Mouse (Mus musculus): ENCODE results near the gene Adora3. TPM values are rescaled to one million over a fixed set of nuclear protein-coding genes. Genes with fewer than 3 reads are reported as not detected.

The Adora3 gene
- total RNA-seq, 1 experiment from 2014 or later = 7.1 TPM

DNA sequence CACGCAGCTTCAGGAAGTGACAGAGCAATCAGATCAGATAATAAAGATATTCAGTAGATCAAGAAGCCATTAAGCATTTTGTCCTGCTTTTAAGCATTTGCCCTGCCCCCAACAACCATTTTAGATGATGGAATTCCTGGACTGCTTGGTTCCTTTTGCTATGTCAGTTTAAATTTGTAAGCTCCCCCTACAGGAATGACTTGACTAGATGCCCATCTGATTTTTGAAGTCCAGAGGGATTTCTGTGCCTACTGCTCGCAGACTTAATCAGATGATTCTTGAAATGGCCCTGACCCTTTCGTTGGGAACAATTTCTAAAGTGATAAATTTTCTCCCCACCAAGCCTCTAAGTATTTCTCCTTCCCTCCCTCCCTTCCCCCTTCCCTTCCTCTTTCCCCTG, 1.9 kb downstream of the Adora3 start:
- no peak for ATAC-seq (replicated peaks; ENCODE audit: insufficient number of reproducible peaks, low FRiP score, low TSS enrichment, poor library complexity, severe bottlenecking)

DNA sequence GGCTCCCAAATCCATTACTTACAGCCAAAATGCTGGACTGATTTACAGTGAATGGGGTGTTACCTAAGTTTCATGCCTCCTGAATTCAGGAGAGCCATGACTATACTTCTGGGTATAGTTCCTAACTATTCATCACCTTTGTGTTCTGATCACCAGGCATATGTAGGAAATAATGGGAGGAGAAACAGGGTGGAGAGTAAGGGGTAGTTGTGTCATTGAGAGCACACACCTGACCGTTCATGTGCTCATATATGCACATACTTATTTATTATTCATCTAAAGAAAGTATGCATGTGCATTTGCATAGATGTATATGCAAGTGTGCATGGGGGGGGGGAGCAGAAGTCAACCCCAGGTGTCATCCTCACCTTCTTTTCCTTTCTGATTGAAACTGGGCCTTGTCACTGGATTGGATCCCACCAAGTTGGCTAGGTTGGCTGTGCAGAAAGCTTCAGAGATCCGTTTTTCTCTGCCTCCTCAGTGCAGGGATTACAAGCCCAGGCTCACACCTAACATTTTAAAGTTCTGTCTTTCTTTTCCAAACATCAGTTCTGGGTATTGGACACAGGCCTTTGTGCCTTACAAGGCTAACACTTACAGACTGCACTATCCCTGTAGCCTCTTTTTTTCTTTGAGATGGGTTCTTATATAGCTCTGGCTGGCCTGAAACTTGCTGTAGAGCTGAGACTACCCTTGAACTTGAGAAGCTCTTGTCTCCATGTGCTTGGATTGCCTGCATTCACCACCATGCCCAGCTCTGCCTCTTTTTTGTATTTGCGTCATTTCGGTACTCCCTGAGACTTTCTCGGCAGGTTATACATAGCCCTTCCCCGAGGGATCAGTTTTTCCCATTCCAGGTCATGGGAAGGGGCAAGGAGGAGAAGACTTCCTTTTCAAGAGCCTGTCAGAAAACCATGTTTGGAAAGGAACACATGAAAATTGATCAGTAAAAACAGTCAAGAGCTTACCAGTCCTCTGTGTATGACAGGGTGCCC, 3.1 kb downstream of the Adora3 start:
- no peak for ATAC-seq (replicated peaks; ENCODE audit: insufficient number of reproducible peaks, low FRiP score, low TSS enrichment, poor library complexity, severe bottlenecking)

DNA sequence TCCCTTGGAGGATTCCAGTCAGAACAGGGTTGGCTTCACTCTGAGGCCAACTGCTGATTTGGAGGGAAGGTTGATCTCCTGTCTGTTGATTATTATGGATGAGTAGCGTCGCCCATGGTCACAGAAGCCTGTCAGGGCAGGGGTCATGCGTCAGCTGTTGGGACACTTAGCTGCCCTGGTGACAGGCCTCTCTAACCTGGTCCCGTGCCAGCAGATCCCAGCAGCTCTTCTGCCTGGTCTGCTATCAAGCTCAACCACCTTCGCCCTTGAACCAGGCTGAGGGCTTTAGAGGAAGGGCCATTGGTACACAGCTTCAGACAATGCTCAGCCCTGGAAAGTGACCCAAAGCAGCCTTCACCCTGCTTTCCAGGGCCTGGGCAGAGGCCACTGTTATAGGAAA, 5.4 kb downstream of the Adora3 start:
- no peak for ATAC-seq (replicated peaks; ENCODE audit: insufficient number of reproducible peaks, low FRiP score, low TSS enrichment, poor library complexity, severe bottlenecking)

DNA sequence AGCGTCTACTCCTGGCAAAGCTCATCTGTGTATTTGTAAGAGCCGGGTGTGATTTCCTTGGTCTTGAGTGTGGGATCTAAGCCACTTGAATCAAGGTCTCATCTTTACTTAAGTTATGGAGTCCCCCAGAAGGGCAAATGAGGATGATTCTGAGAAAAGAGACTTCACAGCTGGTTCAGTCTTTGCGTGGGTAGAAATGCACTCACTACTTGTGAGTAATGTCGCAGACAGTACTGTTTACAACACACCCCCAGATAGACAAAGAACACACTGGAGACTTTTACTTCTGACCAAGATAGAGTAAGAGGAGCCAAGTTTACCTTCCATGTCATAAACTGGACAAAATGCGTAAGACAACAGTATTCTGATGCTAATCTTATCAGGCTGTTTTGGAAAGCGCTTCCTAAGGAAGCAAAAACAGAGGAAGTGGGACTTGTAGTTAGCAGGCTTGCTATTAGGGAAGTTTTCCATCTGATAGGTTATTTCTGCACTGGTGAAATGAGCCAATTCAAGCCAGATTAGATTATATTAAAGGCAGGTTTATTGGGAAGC, 6.7 kb downstream of the Adora3 start:
- ATAC-seq (replicated peaks; ENCODE audit: insufficient number of reproducible peaks, low FRiP score, low TSS enrichment, poor library complexity, severe bottlenecking) = no peak

DNA sequence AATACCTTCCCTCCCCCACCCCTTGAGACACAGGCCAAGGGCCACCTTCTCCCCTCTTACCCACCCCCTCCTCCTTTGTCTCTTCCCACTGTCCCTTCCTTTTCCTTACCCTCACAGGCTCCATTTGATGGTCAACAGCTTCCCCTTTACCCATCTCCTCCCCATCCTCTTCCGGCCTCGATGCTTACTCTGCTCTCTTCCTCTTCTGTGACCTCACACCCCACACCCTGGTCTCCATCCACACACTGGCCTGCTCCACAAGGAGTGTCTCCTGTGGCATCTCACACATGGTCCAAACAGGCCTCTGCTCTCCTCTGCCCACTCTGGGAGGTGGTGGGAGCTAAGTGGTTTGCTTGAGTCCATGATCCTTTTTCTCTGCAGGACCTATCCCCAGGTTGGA, 7.3 kb downstream of the Adora3 start:
- peak; percentile 84 for ATAC-seq (replicated peaks; ENCODE audit: insufficient number of reproducible peaks, low FRiP score, low TSS enrichment, poor library complexity, severe bottlenecking)

DNA sequence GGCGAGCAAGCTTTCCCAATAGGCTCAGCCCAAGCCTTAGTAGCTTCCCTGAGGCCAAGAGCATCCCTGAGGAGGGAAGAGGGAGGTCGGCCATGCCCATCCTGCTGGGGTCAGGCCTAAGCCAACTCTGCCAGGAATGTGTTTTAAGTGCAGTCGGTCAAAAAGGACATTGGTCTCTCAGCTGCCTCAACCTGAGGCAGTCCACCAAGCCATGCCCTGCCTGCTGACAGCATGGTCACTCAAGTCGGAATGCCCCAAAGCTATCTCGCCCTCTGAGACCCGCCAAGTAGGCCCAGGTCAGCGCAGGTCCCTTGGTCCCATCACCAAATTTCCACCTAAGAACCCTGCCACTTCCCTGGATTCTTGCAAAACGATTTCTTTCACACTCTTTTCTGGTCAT, 8.1 kb downstream of the Adora3 start:
- no peak for ATAC-seq (replicated peaks; ENCODE audit: insufficient number of reproducible peaks, low FRiP score, low TSS enrichment, poor library complexity, severe bottlenecking)

DNA sequence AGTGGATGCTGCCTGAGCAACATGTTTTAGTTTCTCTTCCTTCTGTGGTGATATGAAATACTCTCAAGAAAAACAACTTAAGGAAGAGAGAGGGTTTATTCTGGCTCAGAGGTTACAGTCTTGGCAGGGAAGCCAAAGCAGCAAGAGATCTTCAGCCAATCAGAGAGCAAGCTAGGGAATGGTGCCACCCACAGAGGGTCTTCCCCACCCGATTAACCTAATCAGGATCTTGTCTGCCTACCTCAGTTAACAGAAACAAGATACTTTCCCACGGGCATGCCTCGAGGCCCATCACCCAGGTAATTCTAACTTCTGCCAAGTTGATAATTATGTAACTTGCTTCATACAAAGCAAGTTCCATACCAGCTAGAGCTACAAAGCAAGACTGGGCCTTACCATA, 9.8 kb downstream of the Adora3 start:
- no peak for ATAC-seq (replicated peaks; ENCODE audit: insufficient number of reproducible peaks, low FRiP score, low TSS enrichment, poor library complexity, severe bottlenecking)

DNA sequence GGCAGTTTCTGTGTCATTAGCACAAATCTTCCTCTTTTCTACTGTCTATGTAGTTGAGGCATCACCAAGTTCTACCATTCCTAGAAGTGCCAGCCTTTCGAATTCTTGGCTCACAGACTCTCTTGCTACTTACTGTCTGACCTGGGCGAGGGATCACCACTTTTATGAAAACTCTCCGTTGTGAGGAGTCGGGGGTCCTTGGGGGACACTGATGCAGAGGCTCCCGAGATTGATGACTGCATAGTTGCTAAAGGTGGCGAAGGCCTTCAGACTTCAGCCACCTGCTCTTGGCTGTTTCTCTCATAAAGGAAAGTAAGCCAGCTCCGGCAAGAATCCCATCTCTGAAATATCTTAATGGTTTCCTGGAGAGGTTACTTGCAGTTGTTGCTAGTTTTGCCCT, 11.4 kb downstream of the Adora3 start:
- no peak for ATAC-seq (replicated peaks; ENCODE audit: insufficient number of reproducible peaks, low FRiP score, low TSS enrichment, poor library complexity, severe bottlenecking)

DNA sequence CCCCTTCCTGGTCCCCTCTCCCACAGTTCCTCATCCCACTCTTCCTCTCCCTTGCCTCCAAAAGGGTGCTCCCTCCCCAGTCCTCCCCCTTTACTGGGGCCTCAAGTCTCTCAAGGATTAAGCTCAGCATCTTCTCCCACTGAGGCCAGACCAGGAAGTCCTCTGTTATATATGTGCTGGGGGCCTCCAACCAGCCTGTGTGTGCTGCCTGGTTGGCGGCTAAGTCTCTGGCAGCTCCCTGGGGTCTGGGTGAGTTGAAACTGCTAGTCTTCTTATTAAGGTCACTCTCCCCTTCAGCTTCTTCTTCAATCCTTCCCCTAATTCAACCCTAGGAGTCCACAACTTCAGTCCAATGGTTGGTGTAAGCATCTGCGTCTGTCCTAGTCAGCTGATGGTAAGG, 12.5 kb downstream of the Adora3 start:
- no peak for ATAC-seq (replicated peaks; ENCODE audit: insufficient number of reproducible peaks, low FRiP score, low TSS enrichment, poor library complexity, severe bottlenecking)

DNA sequence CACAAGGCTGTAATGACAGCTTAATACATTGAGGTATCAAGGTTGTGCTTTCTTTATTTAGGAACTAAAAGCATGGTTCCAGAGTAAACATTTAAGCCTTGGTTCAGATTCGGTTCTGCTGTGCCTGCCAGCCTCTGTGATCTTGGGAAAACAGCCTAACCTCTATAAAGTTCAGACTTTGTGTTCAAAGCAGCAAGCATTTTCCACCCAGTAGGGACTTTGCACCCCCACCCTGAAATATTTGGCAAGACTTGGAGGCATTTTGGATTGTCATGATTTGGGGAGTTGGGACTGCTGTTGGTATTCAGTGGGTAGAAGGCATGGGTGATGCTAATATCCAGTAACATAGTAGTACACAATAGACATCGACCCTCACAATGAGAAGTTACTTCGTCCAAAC, 18.3 kb downstream of the Adora3 start:
- ATAC-seq (replicated peaks; ENCODE audit: insufficient number of reproducible peaks, low FRiP score, low TSS enrichment, poor library complexity, severe bottlenecking) = no peak

DNA sequence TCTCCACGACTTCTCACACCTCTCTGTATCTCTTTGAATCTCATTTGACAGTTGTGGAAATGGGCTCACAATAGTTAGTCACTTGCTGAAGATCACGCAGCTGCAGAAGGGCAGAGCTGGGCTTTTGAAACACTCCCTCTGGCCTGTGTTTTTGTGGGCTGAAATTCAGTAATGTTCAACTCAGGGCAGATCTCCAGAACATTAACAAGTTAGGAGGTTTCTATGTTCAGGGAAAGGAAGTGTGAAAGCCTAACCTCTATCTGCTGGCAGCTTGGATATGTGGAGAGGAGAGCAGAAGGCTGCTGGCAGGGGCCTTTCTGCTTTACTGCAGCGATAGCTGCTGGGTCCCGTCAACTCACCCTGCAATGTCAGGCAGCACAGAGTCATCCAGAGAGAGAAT, 19.6 kb downstream of the Adora3 start:
- no peak for ATAC-seq (replicated peaks; ENCODE audit: insufficient number of reproducible peaks, low FRiP score, low TSS enrichment, poor library complexity, severe bottlenecking)

DNA sequence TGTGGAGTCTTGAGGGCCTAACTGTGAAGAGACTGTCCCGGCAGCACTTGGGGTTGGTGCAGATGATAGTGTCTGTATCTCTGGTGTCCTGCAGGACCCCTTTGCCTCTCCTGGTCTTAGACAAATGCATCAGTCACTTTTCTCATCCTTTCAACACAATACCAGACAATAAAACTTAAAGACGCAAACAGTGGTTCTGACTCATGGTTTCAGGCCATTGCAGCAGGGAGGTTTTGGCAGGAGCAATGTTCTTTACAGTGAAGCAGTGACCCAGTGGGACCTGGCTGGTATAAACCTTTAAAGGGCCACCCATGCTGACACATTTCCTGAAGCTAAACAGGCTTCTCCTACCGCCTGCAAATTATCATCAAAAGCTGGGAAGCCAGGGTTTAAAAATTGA, 20.5 kb downstream of the Adora3 start:
- ATAC-seq (replicated peaks; ENCODE audit: insufficient number of reproducible peaks, low FRiP score, low TSS enrichment, poor library complexity, severe bottlenecking) = no peak

DNA sequence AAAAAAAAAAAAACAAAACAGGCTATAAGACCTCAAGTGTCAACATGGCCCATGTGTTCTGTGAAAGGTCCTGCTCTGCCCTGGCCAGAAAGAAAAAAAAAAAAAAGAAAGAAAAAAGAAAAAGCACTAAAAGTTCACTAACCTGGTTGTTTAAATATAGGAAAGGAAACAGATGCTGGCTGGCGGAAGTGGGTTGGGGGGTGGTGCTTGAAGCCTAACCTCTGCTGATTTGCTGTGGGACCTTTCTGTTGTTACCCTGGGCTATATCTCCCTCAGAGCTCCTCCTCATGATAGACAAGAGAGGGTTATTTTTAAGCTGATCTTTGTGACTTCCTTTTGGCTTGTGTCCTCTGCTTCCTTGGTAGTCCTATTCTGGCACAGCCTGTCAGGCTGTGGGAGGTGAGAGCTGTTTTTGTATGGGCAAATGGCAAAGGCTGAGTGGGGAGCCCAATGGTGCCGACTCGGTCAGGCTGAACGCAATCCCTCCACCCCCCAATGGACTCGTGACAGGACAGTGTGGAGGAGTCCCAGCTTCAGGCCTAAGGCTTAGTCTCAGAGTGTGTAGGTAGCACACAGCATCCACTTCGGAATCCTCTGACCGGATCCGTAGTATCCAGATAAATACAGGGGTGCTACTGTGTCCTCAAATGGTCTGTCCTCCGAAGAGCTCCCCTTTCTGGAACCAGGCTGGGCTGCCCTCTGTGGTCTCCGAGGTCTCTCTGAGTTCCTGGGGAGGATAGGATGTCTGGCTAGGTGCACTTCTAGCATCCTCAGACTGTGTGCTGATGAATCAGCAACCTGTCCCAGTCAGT, 21.3 kb downstream of the Adora3 start:
- ATAC-seq (replicated peaks; ENCODE audit: insufficient number of reproducible peaks, low FRiP score, low TSS enrichment, poor library complexity, severe bottlenecking) = peak; percentile 42

DNA sequence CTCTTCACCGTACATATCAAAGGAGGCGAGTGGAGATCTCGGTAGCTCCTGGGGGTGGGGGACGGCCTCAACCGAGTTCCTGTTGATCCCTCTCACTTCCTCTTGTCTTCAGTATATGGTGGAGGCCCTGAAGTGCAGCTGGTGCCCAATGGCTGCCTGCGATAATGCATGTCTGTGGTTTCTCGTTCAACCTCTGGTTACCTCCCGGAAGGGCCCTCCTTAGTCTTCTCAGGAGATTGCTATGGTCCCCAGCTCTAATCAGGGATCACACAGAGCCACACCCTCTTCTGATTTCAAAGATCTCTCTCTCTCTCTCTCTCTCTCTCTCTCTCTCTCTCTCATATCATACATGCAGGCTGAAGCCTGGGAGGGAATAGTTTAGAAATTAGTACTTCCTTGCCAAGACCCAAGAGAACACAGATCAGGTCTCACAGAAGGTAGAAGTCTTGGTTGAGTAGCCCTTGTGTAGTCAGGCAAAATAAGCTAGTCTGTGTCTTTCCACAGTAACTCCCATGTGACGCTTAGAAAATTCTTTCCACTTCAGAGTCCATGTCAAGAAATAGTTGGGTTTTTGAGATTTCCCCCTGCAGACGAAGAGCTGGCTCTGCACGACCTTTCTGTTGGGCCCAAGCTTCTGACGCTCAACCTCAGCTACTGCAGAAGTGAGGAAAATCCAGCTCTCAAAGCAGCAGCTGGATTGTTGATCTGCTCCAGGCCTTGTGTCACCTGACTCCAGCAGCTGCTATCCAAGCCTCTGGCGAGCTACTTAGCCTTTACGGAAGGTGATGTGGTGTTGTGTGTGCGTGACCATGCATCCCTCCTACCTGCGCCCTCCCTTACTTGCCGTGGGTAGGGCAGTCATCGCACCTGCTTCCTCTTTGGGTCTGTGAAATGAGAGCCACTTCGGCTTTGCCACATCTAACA, 22.2 kb downstream of the Adora3 start:
- peak; percentile 53 for ATAC-seq (replicated peaks; ENCODE audit: insufficient number of reproducible peaks, low FRiP score, low TSS enrichment, poor library complexity, severe bottlenecking)

DNA sequence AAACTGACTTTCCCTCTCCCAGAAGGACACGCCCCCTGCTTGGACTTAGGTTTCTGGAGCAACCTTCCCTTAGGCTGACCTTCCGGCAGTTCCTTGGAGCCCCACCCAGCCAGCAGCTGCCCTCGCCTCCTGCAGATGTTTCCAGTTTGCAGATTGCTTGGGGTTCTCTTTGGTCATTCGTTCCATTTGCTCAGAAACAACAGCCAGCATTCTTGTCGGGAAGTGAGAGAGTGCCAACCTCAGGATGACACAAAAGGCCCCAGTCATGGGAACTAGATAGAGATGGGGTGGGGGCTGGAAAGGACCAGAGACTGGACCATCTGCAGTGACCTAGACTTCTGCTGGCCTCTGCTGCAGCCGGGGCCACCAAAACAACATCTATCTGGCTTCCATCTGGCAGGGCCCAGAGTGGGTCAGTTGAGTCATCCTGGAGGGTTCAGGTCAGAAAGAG, 23.3 kb downstream of the Adora3 start:
- no peak for ATAC-seq (replicated peaks; ENCODE audit: insufficient number of reproducible peaks, low FRiP score, low TSS enrichment, poor library complexity, severe bottlenecking)

DNA sequence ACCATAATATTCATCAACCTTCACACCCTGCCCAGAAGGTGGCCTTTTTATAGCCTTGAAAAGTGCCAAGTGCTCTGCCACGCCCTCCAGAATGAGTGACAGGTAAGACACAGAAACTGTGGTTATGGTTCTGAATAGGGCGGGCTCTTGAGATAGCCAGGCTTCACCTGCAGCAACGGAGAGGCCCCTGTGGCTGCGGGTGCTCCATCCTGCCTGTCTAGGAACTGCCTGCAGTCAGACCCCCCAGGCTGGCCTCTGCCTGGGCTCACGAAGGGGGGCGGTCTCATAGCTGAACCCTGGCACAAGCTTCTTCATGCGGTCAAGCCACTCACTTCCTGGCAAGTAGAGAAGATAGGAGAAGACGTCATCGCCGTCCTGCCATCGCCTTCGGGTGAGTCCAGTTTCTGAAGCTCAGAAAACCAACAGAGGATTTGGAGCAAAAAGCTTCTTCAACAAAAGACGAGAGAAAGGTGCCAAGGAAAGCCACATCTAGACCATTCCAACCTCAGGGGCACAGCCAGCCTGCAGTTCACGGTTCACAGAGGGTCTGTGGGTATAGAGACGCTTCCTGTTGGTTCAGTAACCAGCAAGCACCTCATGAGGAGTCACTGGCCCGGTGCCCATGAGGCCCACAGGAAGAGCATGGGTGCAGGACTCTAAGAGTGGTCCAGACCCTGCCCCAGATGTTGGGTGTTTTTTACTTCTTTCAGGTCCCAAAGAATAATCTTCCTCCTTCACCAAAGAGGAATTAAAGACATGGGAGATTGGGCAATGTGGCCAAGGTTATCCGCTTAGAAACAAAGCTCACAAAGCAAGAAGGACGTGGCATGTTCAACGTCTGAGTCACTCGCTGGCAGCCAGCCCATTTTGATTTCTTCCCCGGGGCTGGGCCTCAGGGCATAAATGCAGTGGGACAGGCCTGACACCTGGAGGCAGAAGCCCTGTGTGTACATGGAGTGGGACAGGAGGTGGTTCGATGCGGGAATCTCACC, 24.2 kb downstream of the Adora3 start:
- peak; percentile 54 for ATAC-seq (replicated peaks; ENCODE audit: insufficient number of reproducible peaks, low FRiP score, low TSS enrichment, poor library complexity, severe bottlenecking)

DNA sequence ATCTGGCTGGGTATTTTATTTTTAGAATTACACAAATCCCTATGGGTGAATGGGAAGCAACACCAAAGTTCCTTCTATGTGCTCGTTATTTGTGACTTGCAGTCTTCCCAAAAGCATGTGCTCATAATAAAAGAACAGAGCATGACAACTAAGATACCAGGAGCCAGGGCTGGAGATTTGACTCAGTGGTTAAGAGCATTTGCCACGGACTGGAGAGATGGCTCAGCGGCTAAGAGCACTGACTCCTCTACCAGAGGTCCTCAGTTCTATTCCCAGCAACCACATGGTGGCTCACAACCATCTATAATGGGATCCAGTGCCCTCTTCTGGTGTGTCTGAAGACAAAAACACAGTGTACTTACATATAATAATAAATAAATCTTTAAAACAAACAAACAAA, 26.2 kb downstream of the Adora3 start:
- no peak for ATAC-seq (replicated peaks; ENCODE audit: insufficient number of reproducible peaks, low FRiP score, low TSS enrichment, poor library complexity, severe bottlenecking)
